ENCODE assay signal across 24 mouse cellular contexts in the genomic region with DNA sequence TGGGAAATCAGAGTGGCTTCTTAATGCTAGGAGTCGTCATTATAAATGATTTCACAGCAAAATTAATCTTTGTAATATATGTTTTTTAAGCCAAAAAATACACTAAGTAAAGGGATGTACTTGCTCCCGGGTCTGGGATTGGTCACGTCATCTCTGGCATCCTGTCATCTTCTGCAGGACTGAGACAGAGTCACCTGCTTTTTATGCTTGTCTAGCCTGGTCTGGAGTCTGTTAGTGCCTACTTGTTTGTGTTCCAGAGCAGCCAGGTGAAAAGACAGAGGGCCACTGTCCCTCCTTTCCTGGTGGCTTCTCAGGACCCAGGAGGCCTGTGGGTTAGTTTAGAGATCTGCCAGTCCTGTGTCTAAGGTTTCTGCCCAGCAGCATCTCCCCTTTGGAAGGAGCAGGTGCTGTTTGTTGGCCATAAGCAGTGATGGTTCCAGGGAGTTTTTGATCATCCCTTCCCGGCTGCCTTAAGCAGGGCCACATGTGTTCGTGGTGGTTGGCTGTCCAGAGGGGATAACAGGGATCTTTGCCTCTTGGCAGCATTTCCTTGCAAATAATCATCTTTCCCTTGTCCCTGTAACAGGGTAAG.
DNase-seq lines count a peak whose midpoint lies in the region; ATAC-seq and TF ChIP-seq lines count a peak whose summit lies in the region.
"Had no signal": no experiment of that assay in that cellular context is flagged by ENCODE, and none has a peak within 500 bp of the region (broad histone marks: within the 10 kb centered on the region; RNA-seq: fewer than 3 reads in every experiment).

No protein-coding gene starts in this region.

- H3K9ac ChIP-seq in hindbrain, embryonic 13.5 days: no peak overlapping the region
- no peak overlapping the region for H3K9ac ChIP-seq in hindbrain, embryonic 12.5 days
- H3K9ac ChIP-seq in midbrain, embryonic 12.5 days (replicated peaks): no peak overlapping the region
- no peak overlapping the region for H3K9ac ChIP-seq in midbrain, embryonic 14.5 days (replicated peaks; ENCODE audit: low read length)
- H3K9ac ChIP-seq: embryonic facial prominence, embryonic 13.5 days; embryonic facial prominence, embryonic 15.5 days; forebrain, embryonic 12.5 days had no signal

- H3K27ac ChIP-seq in hindbrain, embryonic 13.5 days: peak overlapping the region; percentile 35; the same call in 1 of the 2 replicates
- H3K27ac ChIP-seq in hindbrain, embryonic 12.5 days: no peak overlapping the region
- 0 out of 2 replicates have a peak overlapping the region, but pooled peaks have one; percentile 11 for H3K27ac ChIP-seq in midbrain, embryonic 12.5 days (replicated peaks)
- H3K27ac ChIP-seq in midbrain, embryonic 14.5 days (replicated peaks; ENCODE audit: low read depth, low read length): no peak overlapping the region
- peak overlapping the region; percentile 24; the same call in 1 of the 2 replicates for H3K27ac ChIP-seq in spleen, adult 2 months (ENCODE audit: insufficient read depth, low read length)
- peak overlapping the region; percentile 26; the same call in 1 of the 2 replicates for H3K27ac ChIP-seq in bone marrow, adult 2 months (ENCODE audit: control insufficient read depth, insufficient read depth, low read depth, low read length, poor library complexity)
- H3K27ac ChIP-seq: embryonic facial prominence, embryonic 13.5 days; embryonic facial prominence, embryonic 15.5 days; forebrain, embryonic 10.5 days; forebrain, embryonic 12.5 days had no signal

- no peaks in the 10 kb centered on the region for H3K36me3 ChIP-seq in hindbrain, embryonic 13.5 days
- H3K36me3 ChIP-seq in hindbrain, embryonic 12.5 days: no peaks in the 10 kb centered on the region
- H3K36me3 ChIP-seq in midbrain, embryonic 12.5 days: no peaks in the 10 kb centered on the region
- H3K36me3 ChIP-seq in midbrain, embryonic 14.5 days (ENCODE audit: control insufficient read depth, insufficient read depth, low read length): no peaks in the 10 kb centered on the region
- no peaks in the 10 kb centered on the region for H3K36me3 ChIP-seq in spleen, adult 2 months (ENCODE audit: control insufficient read depth, insufficient read depth, low read length)
- H3K36me3 ChIP-seq: embryonic facial prominence, embryonic 13.5 days; embryonic facial prominence, embryonic 15.5 days; forebrain, embryonic 10.5 days; forebrain, embryonic 12.5 days; G1E had no signal

- H3K4me3 ChIP-seq in hindbrain, embryonic 13.5 days: no peak overlapping the region
- no peak overlapping the region for H3K4me3 ChIP-seq in hindbrain, embryonic 12.5 days
- H3K4me3 ChIP-seq in midbrain, embryonic 12.5 days: no peak overlapping the region
- no peak overlapping the region for H3K4me3 ChIP-seq in midbrain, embryonic 14.5 days (replicated peaks; ENCODE audit: low read depth, low read length)
- no peak overlapping the region for H3K4me3 ChIP-seq in spleen, adult 2 months (ENCODE audit: extremely low read depth, insufficient read depth, insufficient read length)
- no peak overlapping the region for H3K4me3 ChIP-seq in bone marrow, adult 2 months (replicated peaks; ENCODE audit: control insufficient read depth, low read depth, low read length)
- H3K4me3 ChIP-seq: embryonic facial prominence, embryonic 13.5 days; embryonic facial prominence, embryonic 15.5 days; erythroblast, embryonic 14.5 days; forebrain, embryonic 10.5 days; forebrain, embryonic 12.5 days had no signal

- H3K4me2 ChIP-seq in hindbrain, embryonic 13.5 days: no peak overlapping the region
- H3K4me2 ChIP-seq in hindbrain, embryonic 12.5 days (replicated peaks): no peak overlapping the region
- no peak overlapping the region for H3K4me2 ChIP-seq in midbrain, embryonic 12.5 days (replicated peaks)
- no peak overlapping the region for H3K4me2 ChIP-seq in midbrain, embryonic 14.5 days (ENCODE audit: low read length)
- H3K4me2 ChIP-seq: embryonic facial prominence, embryonic 13.5 days; embryonic facial prominence, embryonic 15.5 days; forebrain, embryonic 12.5 days had no signal

- ATAC-seq in hindbrain, embryonic 13.5 days (ENCODE audit: low FRiP score): no peak
- ATAC-seq in hindbrain, embryonic 12.5 days (ENCODE audit: low FRiP score): no peak
- ATAC-seq in midbrain, embryonic 12.5 days (ENCODE audit: low FRiP score, low read depth): no peak
- no peak for ATAC-seq in midbrain, embryonic 14.5 days (ENCODE audit: low FRiP score, low TSS enrichment)
- ATAC-seq: forebrain, embryonic 14.5 days; forebrain, embryonic 16.5 days; Patski had no signal

- H3K9me3 ChIP-seq in hindbrain, embryonic 13.5 days: no peaks in the 10 kb centered on the region
- no peaks in the 10 kb centered on the region for H3K9me3 ChIP-seq in hindbrain, embryonic 12.5 days (replicated peaks)
- no peaks in the 10 kb centered on the region for H3K9me3 ChIP-seq in midbrain, embryonic 12.5 days
- no peaks in the 10 kb centered on the region for H3K9me3 ChIP-seq in midbrain, embryonic 14.5 days (ENCODE audit: control insufficient read depth, low read length)
- H3K9me3 ChIP-seq: embryonic facial prominence, embryonic 13.5 days; embryonic facial prominence, embryonic 15.5 days; forebrain, embryonic 10.5 days; forebrain, embryonic 12.5 days had no signal

- H3K27me3 ChIP-seq in hindbrain, embryonic 13.5 days: no peaks in the 10 kb centered on the region
- H3K27me3 ChIP-seq in hindbrain, embryonic 12.5 days: no peaks in the 10 kb centered on the region
- no peaks in the 10 kb centered on the region for H3K27me3 ChIP-seq in midbrain, embryonic 12.5 days
- H3K27me3 ChIP-seq in midbrain, embryonic 14.5 days (ENCODE audit: control insufficient read depth, insufficient read depth, low read length): no peaks in the 10 kb centered on the region
- H3K27me3 ChIP-seq in spleen, adult 2 months (ENCODE audit: control insufficient read depth, insufficient read depth, low read length): no peaks in the 10 kb centered on the region
- H3K27me3 ChIP-seq: embryonic facial prominence, embryonic 13.5 days; embryonic facial prominence, embryonic 15.5 days; forebrain, embryonic 12.5 days; Patski had no signal

- WGBS in hindbrain, embryonic 13.5 days: 70% methylated on average over 5 of the region's 5 CpGs
- WGBS in hindbrain, embryonic 12.5 days: 69% methylated on average over 5 of the region's 5 CpGs
- WGBS in midbrain, embryonic 12.5 days: 80% methylated on average over 5 of the region's 5 CpGs
- WGBS in midbrain, embryonic 14.5 days: 70% methylated on average over 5 of the region's 5 CpGs
- WGBS in spleen, adult 2 months: 76% methylated on average over 5 of the region's 5 CpGs
- WGBS in bone marrow, adult 2 months: 64% methylated on average over 5 of the region's 5 CpGs

- TF ChIP-seq POLR2A in spleen, adult 2 months (IDR thresholded peaks at IDR 0.05; ENCODE audit: low read depth, low read length): no peak
- TF ChIP-seq POLR2A in bone marrow, adult 2 months (IDR thresholded peaks at IDR 0.05; ENCODE audit: borderline replicate concordance, control insufficient read depth, low read depth, low read length): no peak

- TF ChIP-seq CTCF in spleen, adult 2 months (IDR thresholded peaks at IDR 0.05; ENCODE audit: extremely low read depth, insufficient read depth, insufficient read length, insufficient replicate concordance): no peak
- no peak for TF ChIP-seq CTCF in bone marrow, adult 2 months (IDR thresholded peaks at IDR 0.05; ENCODE audit: control insufficient read depth, insufficient read depth, low read length)

- H3K4me1 ChIP-seq in hindbrain, embryonic 13.5 days (replicated peaks): peaks cover 25% of the 10 kb centered on the region
- H3K4me1 ChIP-seq in hindbrain, embryonic 12.5 days: peaks cover 19% of the 10 kb centered on the region
- peaks cover 14% of the 10 kb centered on the region for H3K4me1 ChIP-seq in midbrain, embryonic 12.5 days
- 0 out of 2 replicates have a peak, but pooled peaks cover 6% of the 10 kb centered on the region for H3K4me1 ChIP-seq in midbrain, embryonic 14.5 days (ENCODE audit: control insufficient read depth, insufficient read depth, low read length)
- H3K4me1 ChIP-seq in spleen, adult 2 months (ENCODE audit: control insufficient read depth, insufficient read depth, insufficient read length): peaks cover 36% of the 10 kb centered on the region; the same call in 1 of the 2 replicates
- H3K4me1 ChIP-seq in bone marrow, adult 2 months (ENCODE audit: control insufficient read depth, insufficient read depth, low read length): peaks cover 10% of the 10 kb centered on the region
- H3K4me1 ChIP-seq: embryonic facial prominence, embryonic 13.5 days had no signal

- DNase-seq in midbrain, embryonic 14.5 days: no peak
- no peak for DNase-seq in spleen, adult 2 months (ENCODE audit: low read depth in 1 of 2, low spot score in 2 of 2)
- no peak for DNase-seq in spleen, postnatal 4 days (ENCODE audit: low spot score in 2 of 2)
- DNase-seq in urinary bladder, adult 2 months (ENCODE audit: low spot score): no peak
- DNase-seq: adrenal gland, adult 2 months; adrenal gland, postnatal 10 days; adrenal gland, postnatal 25 days; cerebellum, adult 11-12 months; cerebellum, adult 2 months; cerebellum, adult 9-10 months; cerebellum, postnatal 25 days had no signal

Comparison
In these comparisons a context has a peak if more than half of its experiments do, and no peak if none do; other contexts are left out.
1. H3K27ac ChIP-seq: peak in hindbrain, embryonic 13.5 days (single experiment), midbrain, embryonic 12.5 days (single experiment), spleen, adult 2 months (single experiment) and bone marrow, adult 2 months (single experiment); none in hindbrain, embryonic 12.5 days (single experiment) and midbrain, embryonic 14.5 days (single experiment).